Mouse (Mus musculus) heart, adult 9 months (tissue): ENCODE data around the gene Erc2.

ENCODE experiments used
- DNase-seq, 2 experiments: peaks; one replicate each; pipeline ENCODE4 v3.0.0; 2022; ENCODE audit warnings: low spot score in 2 of 2

The Erc2 gene

DNA sequence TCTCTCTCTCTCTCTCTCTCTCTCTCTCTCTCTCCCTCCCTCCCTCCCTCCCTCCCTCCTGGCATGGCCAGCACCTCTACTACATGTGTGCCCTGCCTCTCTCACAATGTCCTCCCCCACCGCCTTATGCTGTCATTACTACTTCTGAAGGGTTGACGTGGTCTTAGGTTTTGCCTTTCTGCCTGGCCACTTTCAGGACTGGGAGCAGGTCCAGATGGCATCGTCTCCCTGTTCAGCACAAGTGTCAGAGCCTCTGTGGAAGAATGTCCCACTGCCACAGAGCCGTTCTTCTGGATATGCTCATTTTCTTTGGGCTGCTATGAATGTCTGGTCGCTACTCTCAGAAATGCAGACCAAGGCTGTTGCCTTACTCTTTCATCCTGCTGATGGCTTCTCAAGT, 671.7 kb downstream of the Erc2 start:
- DNase-seq = no peak

DNA sequence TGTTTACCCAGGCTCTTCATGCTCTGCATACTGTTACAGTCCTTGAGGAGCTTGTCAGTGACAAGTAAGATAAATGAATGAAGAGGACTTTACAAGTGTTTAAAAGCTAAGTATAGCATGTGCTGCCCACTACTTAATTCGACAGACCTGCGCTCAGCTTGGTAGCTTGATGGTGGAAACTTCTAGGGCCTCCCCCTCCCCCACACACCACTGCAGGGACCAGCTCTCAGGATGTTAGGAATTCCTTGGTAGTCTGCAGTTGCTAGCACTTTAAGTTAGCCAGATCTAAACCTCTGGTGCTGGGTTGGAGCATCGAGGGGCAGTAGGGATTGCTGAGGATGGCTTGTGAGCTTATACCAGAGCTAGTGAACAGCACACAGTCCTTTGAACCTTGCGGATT, 672.9 kb downstream of the Erc2 start:
- no peak for DNase-seq

DNA sequence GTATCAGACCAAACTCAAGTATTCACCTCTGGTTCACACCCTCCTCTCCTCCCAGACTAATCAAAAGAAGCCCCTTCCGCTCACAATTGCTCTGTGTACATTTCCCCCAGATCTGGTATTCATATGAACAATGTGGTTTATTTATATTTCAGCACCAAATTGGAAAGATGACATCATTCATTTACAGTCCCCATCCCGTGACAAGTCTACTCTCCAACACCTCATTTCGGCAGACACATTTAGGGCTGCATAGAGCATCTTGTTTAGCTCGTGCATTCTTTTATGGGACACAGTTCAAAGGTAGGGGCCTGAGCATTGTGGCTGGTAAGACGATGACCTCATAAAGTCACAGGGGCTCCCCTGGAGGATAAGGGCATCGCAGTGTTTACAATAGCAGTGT, 677.9 kb downstream of the Erc2 start:
- DNase-seq = no peak

DNA sequence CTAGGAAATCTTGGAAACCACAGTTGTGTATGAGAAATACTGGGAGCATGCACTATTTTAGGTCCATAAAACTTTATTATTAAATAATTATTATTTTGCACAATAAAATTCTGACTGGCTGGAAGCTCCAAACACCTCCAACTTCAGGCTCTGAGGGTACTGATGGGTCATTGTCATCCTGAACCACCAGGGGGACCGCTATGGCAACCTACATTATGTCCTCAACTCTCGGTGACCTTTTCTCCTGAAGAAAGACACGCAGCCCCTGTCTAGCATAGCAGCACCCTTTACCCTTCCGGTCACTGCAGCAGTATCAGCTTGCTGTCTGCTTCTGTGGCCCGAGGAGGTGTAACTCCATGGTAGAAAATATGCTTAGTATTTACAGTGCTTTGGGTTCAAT, 679.0 kb downstream of the Erc2 start:
- DNase-seq = no peak

DNA sequence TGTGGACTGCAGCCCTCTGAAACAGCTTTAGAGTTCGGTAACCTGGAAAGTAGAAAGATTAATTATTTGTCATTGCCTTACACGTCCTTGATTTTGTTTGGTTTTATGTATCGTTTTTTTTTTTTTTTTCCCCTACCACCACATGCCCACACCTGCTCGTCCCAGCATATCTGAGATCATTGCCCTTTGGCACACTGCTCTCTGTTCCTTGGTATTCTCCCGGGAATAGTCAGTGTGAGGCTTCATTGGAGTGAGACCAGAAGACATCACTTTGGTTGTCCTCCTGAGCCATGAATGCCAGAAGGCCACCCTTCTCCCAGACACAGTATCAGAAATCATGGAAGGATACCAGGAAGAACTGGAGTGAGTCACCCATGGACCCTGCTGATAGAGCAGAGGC, 681.9 kb downstream of the Erc2 start:
- DNase-seq = no peak

- no peak for DNase-seq
Measured at GRCm38 (mm10) chr14:28308661-28309060, 686.4 kb downstream of the Erc2 start.

- DNase-seq = no peak
Measured at GRCm38 (mm10) chr14:28316851-28317250, 694.6 kb downstream of the Erc2 start.

GRCm38 (mm10) chr14:28321916-28322534, 699.8 kb downstream of the Erc2 start:
- DNase-seq = peak; percentile 41 to 48

GRCm38 (mm10) chr14:28323243-28323642, 701.0 kb downstream of the Erc2 start:
- no peak for DNase-seq

DNA sequence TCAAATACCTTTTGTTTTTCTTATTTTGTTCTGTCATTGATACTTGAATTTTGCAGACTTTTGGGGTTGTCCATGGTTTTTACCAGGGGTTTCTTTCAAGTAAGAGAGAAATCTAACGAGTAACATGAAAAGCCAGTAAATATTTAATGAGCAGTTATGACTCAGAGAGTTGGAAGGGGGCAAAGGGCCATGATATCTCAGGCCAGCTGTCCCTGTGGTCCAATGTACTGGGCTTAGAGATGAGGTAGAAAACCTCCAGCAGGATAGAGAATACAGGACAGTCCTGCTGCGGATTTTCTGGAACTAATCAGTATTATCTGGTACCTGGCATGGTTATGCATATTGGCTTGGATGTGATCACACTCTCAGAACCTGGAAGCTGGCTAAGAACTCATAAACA, 701.5 kb downstream of the Erc2 start:
- no peak for DNase-seq

DNA sequence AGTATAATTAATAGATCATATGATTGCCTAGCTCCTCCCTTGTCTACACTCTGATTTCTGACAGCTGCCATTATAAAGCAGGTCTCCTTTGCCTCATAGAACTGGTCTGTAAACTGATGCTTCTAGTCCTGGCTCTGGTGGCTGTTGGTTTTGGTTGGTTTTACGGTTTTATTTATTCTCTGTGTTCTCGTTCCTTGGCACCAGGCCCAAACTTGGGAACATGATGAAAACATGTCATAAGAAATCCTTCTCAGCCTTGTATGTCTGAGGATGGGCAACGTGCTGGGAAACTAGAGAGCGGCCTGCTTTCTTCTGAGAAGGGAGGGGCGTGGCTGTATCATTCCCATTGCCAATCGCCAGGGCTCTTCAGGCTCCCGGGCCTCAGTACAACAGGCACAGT, 704.2 kb downstream of the Erc2 start:
- DNase-seq = no peak

DNA sequence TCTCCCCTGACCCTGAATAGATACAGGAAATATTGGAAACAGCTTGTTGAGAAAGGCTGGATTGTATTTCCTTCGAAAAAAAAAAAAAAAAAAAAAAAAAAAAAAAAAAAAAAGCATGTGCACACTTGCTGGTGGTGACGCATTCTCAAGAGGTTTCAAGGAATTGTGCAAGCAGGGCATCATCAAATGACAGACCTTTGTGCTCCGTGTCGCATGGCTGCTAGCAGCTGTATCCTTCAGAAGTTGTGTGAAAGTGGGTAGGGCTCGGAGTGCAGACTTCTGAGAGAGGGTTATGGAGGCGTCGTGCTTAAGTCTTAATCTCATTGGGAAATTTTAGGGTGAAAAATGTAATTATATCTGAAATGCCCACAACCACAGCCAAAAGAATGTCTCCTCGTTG, 706.3 kb downstream of the Erc2 start:
- DNase-seq = no peak

DNA sequence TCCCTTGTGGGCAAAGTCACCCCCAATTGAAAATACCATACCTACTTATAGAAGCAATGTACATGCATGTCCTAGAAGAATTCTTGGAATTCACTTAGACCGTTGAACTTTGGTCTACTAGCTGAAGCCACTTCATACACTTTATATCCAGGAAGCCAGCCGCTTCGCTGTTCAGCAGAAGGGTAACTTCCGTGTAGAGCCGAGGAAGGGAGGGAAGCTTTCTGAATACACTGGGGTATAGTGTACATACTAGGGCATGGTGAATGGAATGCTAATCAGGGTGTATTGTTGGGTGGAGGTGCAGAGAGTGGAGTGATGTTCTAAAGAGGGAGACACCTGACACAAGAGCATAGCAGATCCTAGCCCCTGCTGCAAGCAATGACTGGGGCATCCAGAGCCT, 708.9 kb downstream of the Erc2 start:
- no peak for DNase-seq

- no peak for DNase-seq
Measured at GRCm38 (mm10) chr14:28332351-28332953, 710.2 kb downstream of the Erc2 start.

DNA sequence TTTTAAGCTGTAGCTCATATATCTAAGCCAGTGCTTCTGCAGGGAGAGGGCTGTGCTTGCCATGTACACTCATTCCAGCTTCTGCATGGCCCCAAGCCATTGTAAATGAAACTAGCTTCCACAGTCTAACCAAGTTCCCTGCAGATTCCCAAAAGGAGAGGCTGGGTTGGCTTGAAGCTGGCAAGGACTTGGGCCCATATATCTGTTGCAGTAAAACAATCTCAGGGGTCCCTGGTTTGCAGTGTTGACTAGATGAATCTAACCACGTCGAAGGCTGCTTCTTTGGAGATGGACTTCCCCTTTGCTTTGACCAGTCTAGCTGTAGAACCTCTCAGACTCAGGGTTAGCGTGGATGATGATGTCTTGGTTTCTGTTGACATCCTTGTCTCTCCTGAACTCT, 716.9 kb downstream of the Erc2 start:
- no peak for DNase-seq

- DNase-seq = no peak
Measured at GRCm38 (mm10) chr14:28349129-28349528, 726.9 kb downstream of the Erc2 start.

GRCm38 (mm10) chr14:28356031-28356430, 733.8 kb downstream of the Erc2 start:
- no peak for DNase-seq

DNA sequence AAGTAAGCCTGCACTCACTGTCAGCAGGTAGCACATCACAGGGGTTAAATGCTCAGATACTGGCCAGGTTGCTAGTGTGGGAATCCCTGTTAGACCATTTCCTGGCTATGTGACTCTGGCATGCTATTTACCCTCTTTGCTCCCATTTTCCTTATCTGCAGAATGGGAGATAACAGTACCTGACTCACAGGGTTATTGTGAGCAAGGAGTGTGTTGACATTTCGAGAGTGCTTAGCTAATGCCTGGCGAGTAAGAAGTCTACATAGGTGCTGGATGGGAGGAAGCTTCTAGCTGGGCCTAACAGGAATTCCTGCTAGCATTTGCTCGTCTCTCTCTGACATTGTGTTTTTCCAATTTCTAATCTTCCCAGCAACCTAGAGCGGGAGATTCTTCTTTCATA, 737.3 kb downstream of the Erc2 start:
- no peak for DNase-seq

DNA sequence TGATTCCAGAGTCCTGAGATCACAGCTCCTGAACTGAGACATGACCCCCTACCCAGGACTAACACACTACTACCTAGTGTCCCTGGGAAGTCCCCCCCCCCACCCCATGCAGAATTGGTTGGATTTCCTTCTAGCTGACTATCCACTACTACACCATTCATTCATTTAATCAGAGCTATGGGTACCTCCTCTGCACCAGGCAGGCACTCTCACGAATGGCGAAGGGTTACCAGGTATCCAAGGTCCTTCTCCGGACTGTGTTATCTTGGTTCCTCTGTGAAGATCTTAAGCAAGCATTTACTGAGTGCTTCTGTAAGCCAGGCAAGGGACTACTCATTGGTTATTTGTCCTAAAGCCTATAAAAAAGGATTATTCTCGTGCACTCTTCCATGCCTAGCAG, 737.8 kb downstream of the Erc2 start:
- no peak for DNase-seq

DNA sequence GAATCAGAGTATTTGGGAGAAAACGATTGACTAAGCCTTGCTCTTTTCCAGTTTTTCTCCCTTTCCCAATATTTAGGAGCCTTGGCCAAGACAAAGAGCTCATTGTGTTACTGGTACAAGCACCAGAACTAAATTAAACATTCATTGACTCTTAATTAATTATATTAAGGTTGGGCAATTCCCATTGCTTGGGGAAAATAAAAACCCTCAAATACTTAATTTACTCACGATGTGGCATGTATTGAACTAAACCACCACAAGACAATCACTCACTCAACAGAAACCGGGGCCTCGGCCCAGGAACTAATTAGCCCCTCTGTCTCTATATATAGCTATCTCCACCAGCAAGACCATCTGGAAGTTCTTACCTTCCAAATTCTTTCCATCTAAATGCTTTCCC, 740.1 kb downstream of the Erc2 start:
- DNase-seq = no peak

DNA sequence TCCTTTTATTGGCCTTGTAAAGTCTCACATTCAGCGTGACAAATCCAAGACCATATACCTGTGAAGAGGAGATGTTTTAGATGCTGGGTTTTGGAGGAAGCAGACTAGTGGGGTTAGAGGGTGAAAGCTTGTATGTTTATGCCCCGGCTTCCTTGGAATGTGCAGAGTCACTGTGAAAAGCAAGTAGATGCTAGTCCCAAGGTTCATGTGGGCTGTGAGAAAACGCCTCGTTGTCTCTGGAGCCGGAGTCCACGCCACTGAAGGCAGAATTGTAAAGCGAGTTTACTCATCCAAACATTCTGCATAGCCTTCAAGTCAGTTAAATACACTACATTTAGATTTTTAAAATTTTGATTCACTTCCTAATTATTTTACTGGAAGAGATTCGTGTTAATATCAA, 748.5 kb downstream of the Erc2 start:
- no peak for DNase-seq

- no peak for DNase-seq
Measured at GRCm38 (mm10) chr14:28371651-28372050, 749.4 kb downstream of the Erc2 start.

GRCm38 (mm10) chr14:28375642-28376091, 753.4 kb downstream of the Erc2 start:
- peak; percentile 10 for DNase-seq

DNA sequence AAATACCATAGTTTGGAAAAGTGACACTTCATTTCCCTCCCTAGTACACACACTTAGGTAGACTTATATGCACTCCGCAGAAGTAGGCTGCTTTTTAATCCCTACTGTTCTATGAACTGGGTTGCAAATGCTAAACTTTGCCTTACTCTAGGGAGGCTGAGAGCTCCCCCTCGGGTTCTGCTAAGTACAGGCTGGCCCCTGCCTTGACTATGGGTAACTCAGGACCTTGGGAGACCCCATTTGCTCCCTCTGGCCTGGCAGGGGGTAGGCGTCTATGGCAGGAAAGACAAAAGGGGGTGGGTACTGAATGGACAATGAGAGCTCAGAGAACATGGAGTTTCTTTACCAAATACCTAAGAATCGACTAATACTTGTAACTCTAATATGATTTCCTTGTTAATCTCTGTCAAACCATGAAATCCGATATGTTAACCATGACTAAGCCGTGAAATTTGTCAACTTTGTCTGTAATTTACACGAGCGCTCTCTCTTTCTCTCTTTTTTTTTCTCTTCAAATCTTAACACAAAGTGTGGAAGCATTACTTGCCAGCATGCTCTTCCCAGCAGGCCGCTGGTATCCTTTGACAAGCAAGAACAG, 754.1 kb downstream of the Erc2 start:
- no peak for DNase-seq
